Mouse (Mus musculus): ENCODE measurements at regions not wholly inside any gene's neighbourhood (a gene's known extent, or its start where the extent isn't known, plus 50 kb on each side); places are given as distances from the start of the nearest gene placed in this dataset.
A peak's percentile ranks its signal among the peaks of the same experiment; 100 is the strongest.

DNA sequence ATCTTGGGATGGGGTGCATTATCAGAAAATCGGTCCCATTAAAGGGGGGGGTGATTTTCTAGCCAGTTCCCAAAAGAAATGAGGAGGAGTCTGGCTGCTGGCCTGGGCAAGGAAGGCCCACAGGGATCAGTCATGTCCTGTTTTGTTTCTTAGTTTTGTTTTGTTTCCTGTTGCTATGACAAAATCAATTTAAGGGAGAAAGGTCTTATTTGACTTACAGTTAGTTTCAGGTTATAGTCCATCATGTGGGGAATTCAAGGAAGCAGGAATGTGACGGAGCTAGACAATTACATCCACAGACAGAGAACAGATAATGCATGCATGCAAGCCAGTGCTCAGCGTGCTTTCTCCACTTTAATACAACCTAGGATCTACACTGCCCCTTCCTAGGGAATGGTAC is 101.1 kb downstream of the Rplp1 start:
- no peak for DNase-seq (ENCODE audit: extremely low spot score, low spot score)
- Histone ChIP-seq H3K36me3 (replicated peaks) (no peaks in the 10 kb centered on the region), H3K27me3 (ENCODE audit: poor library complexity, severe bottlenecking) (no peaks in the 10 kb centered on the region), H3K4me1 (peaks cover 18% of the 10 kb centered on the region), H3K27ac (no peak overlapping the region), H3K9me3 (no peaks in the 10 kb centered on the region), H3K4me3 (no peak overlapping the region)
- WGBS = 87% methylated on average over 3 of the region's 3 CpGs

DNA sequence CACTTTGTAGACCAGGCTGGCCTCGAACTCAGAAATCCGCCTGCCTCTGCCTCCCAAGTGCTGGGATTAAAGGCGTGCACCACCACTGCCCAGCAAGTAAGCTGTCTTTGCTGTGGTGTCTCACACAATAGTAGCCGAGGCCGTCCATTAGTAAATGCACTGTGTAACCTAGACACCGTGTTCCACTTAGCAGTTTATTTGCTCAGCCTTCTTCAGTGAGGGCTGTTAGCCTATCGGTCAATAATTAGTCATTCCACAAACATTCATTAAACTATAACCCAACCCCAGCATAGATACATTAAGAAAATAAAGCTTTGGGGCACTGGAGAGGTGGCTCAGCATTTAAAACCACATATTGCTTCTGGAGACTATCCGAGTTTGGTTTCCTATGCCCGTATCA is 102.0 kb downstream of the Rplp1 start:
- Histone ChIP-seq H3K9me3 (no peaks in the 10 kb centered on the region), H3K27me3 (ENCODE audit: poor library complexity, severe bottlenecking) (no peaks in the 10 kb centered on the region), H3K4me3 (no peak overlapping the region), H3K27ac (no peak overlapping the region), H3K36me3 (replicated peaks) (no peaks in the 10 kb centered on the region), H3K4me1 (peaks cover 18% of the 10 kb centered on the region)
- no peak for DNase-seq (ENCODE audit: extremely low spot score, low spot score)
- WGBS = 92% methylated on average over 9 of the region's 9 CpGs

DNA sequence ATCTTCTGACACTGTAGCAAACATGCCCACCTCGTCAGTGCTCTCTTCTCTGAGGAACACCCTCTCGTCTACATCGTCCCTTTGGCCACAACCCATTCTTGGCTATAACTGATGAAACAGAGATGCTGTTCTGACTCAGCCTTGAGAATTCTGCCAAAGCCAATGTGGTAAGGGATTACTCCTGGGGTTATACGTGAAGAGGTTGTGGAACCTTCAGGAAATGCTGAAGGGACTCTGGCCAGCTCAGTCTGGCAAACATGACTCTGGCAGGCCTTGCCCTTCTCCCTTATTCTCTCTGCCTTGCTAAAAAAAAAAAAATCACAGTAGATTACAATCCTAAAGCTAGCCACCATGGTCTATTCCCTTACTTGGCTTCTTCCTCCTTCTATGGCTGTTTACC is 103.9 kb downstream of the Rplp1 start:
- DNase-seq (ENCODE audit: extremely low spot score, low spot score) = no peak
- no peaks in the 10 kb centered on the region for H3K27me3 ChIP-seq (ENCODE audit: poor library complexity, severe bottlenecking)
- H3K4me3 ChIP-seq = no peak overlapping the region
- H3K27ac ChIP-seq = no peak overlapping the region
- no peaks in the 10 kb centered on the region for H3K36me3 ChIP-seq (replicated peaks)
- 90% methylated on average over 4 of the region's 4 CpGs for WGBS
- H3K4me1 ChIP-seq = peaks cover 1% of the 10 kb centered on the region; the same call in 1 of the 2 replicates
- H3K9me3 ChIP-seq = no peaks in the 10 kb centered on the region

DNA sequence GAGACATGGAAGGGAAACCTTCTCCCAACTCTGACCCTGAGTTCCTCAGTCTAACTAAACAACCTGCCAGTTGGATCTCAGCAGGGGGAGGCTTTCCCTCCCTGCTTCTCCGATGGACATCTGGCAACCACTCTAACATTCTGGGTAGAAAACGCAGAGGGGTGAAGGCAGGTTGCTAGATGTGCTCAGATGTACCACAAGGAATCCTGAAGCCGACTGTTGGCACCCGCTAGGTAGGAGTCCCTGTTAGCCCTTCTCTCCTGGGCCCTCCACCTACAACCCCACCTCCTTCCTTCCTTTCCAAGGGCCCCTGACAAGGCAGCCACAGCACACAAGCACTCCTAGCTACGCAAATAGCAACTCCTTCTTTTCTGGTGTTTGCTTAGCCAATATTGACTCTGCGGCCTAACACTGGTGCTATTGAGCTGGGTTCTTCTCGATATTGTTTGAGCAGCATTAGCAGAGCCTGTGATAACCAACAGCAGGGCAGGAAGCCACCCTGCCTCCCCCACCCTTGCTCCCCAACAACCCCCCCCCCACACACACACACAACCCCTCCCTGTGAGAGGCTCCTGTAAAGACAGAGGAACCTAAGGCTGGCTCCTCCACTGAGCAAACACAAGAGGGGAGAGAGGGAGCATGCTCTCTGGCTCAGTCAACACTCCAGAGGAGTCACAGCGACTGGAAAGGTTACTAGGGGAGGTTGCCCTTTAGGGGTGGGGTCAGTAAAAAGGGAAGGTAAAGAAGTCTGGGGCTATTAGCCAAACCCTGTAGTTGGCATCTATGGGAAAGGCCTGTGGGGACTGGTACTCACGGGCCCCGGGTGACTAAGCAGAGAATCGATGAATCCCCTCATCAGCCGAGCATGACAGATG is 105.8 kb downstream of the Rplp1 start:
- no peak for DNase-seq (ENCODE audit: extremely low spot score, low spot score)
- H3K27ac ChIP-seq = no peak overlapping the region
- 87% methylated on average over 12 of the region's 12 CpGs for WGBS

DNA sequence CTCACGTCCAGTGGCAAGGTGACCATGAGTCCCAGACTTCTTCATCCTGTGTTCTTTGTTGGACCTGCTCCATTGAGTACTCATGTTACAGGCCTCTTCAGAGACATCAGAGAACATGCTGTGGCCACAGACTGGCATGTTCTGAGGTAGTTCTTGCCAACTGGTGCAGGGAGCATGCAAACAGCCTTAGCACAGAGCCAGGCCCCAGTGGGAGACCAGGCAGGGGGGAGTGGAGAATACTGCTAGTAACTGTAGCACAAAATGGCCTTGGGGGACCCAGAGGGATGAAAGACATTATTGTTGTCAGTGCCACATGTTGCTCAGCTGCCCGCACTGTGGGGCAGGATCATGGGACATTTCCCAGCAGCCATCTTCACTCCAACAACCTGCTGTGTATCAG is 108.4 kb downstream of the Rplp1 start:
- DNase-seq (ENCODE audit: extremely low spot score, low spot score) = no peak
- WGBS = 83% methylated on average over 2 of the region's 2 CpGs
- Histone ChIP-seq H3K27me3 (ENCODE audit: poor library complexity, severe bottlenecking) (no peaks in the 10 kb centered on the region), H3K4me3 (no peak overlapping the region), H3K9me3 (no peaks in the 10 kb centered on the region), H3K36me3 (replicated peaks) (no peaks in the 10 kb centered on the region), H3K27ac (no peak overlapping the region), H3K4me1 (peaks cover 17% of the 10 kb centered on the region)

More for the DNA sequence above, 105.8 kb downstream of the Rplp1 start:
- Histone ChIP-seq H3K4me1 (peaks cover 10% of the 10 kb centered on the region), H3K9me3 (no peaks in the 10 kb centered on the region), H3K27me3 (ENCODE audit: poor library complexity, severe bottlenecking) (no peaks in the 10 kb centered on the region), H3K36me3 (replicated peaks) (no peaks in the 10 kb centered on the region), H3K4me3 (no peak overlapping the region)

DNA sequence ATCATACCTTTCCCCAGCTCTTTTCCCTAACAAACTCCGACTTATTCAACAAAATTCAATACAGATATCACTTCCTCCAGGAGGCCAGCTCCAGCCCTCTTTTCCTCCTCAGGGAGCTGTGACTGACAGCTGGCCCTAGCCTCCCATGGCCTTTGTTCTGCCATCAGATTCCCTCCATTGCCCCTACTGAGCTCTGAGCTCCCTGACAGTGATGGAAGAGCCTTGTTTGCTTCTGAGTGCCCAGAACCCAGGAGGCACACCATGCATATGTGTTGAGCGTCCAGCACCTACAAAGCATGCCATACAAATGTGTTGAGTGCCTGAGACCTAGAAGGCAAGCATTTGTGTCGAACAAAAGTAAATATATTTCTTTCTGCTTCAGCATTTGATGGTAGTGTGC is 110.8 kb downstream of the Rplp1 start:
- H3K27me3 ChIP-seq (ENCODE audit: poor library complexity, severe bottlenecking) = no peaks in the 10 kb centered on the region
- WGBS = 68% methylated on average over 3 of the region's 3 CpGs
- H3K4me1 ChIP-seq = peaks cover 17% of the 10 kb centered on the region
- no peak overlapping the region for H3K4me3 ChIP-seq
- H3K36me3 ChIP-seq (replicated peaks) = no peaks in the 10 kb centered on the region
- H3K9me3 ChIP-seq = no peaks in the 10 kb centered on the region
- H3K27ac ChIP-seq = peak overlapping the region; percentile 36; the same call in 1 of the 2 replicates
- no peak for DNase-seq (ENCODE audit: extremely low spot score, low spot score)

DNA sequence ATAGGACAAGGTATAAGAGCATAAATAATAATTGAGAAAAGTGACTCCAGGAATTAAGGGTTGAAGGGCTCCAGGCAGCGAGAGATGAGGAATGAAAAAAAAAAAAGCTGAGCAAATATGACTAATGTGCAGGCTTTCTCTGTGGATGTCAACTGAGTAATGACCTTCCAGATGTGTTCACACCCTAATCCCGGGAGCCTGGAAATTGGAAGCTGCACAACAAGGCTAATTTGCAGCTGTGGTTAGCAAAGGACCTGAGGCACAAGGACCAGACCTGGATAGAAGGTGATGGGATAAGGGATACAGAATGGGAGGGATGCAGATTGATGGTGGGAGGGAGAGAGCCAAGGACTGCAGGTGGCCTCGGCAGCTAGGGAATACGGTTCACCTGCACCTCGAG is 111.6 kb downstream of the Rplp1 start:
- Histone ChIP-seq H3K4me1 (peaks cover 17% of the 10 kb centered on the region), H3K4me3 (no peak overlapping the region), H3K27ac (0 out of 2 replicates have a peak overlapping the region, but pooled peaks have one; percentile 36), H3K36me3 (replicated peaks) (no peaks in the 10 kb centered on the region), H3K9me3 (no peaks in the 10 kb centered on the region), H3K27me3 (ENCODE audit: poor library complexity, severe bottlenecking) (no peaks in the 10 kb centered on the region)
- whole genome bisulfite sequencing = 85% methylated on average over 5 of the region's 5 CpGs
- DNase-seq (ENCODE audit: extremely low spot score, low spot score) = no peak

DNA sequence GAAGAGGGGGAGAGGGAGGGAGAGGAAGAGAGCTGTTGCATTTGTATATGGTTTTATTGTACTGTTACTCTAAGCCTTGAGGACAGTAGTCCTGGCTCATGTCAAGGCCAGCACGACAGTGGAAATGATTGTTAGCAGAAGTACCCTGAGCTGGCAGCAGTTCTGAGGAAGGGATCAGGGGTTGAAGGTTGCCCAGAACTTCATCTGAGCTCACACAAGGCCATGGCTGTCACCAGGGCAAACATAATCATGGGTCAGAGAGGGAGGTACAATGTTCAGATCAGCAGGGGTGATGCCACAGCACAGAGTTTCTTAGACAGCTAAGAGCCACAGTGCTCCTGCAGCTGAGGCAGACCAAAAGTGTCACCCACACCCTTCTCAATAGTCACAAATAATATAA is 114.8 kb downstream of the Rplp1 start:
- H3K9me3 ChIP-seq = no peaks in the 10 kb centered on the region
- 82% methylated on average over 1 of the region's 1 CpGs for WGBS

DNA sequence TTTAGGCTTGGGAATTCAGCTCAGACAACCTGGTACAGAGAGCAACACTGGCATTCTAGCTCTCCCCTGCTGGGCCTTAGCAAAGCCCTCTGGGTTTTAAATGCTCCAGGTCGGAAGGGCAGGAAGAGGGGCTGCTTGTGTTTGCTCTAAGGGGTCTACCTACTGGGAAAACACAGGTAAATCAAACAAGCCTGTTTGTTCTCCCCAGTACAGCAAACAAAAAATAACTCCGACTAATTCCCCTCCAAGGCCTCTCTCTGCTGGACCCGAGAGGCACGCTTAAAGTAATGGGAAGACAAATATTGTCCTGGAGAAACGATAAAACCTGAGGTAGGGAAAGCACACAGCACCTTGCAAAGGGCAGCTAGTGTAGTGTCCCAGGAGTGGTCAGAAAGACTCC is 118.4 kb downstream of the Rplp1 start:
- Histone ChIP-seq H3K9me3 (peaks cover 11% of the 10 kb centered on the region; the same call in 1 of the 2 replicates), H3K4me3 (no peak overlapping the region), H3K36me3 (replicated peaks) (no peaks in the 10 kb centered on the region), H3K27me3 (ENCODE audit: poor library complexity, severe bottlenecking) (0 out of 2 replicates have a peak, but pooled peaks cover 6% of the 10 kb centered on the region), H3K4me1 (no peaks in the 10 kb centered on the region), H3K27ac (no peak overlapping the region)
- WGBS = 75% methylated on average over 5 of the region's 5 CpGs
- no peak for DNase-seq (ENCODE audit: extremely low spot score, low spot score)

More for the DNA sequence above, 114.8 kb downstream of the Rplp1 start:
- H3K4me1 ChIP-seq = peaks cover 15% of the 10 kb centered on the region
- no peak overlapping the region for H3K4me3 ChIP-seq
- DNase-seq (ENCODE audit: extremely low spot score, low spot score) = no peak
- 0 out of 2 replicates have a peak, but pooled peaks cover 6% of the 10 kb centered on the region for H3K27me3 ChIP-seq (ENCODE audit: poor library complexity, severe bottlenecking)
- no peak overlapping the region for H3K27ac ChIP-seq
- no peaks in the 10 kb centered on the region for H3K36me3 ChIP-seq (replicated peaks)

DNA sequence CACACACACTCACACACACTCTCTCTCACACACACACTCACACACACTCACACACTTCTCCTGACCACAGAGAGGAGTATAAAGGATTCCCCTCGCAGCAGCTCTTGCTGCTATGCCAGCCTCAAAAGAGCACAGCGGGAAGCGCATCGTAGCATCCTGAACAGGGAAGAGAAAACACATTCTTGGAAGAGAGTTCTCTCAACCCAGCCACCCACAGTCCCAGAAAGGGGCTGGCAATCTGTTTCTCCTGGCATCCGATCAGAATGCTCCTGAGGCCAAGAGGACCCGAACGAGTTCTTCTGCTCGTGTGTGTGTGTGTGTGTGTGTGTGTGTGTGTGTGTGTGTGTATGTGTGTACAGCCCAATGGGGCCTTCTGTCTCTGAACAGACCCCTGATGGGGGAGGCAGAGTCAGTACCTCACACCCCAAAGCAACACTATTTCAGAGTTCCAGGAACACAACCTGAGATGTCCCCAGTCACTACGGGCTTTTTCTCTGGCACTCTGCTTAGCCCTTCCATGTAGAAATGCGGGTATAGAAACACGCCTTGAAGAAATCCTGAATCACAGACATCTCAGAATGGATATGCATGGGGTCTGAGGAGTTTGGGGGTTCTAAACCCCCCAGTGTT is 122.8 kb downstream of the Rplp1 start:
- 78% methylated on average over 11 of the region's 11 CpGs for WGBS
- Histone ChIP-seq H3K9me3 (peaks cover 11% of the 10 kb centered on the region; the same call in 1 of the 2 replicates), H3K27me3 (ENCODE audit: poor library complexity, severe bottlenecking) (0 out of 2 replicates have a peak, but pooled peaks cover 1% of the 10 kb centered on the region), H3K27ac (no peak overlapping the region), H3K4me3 (no peak overlapping the region), H3K4me1 (no peaks in the 10 kb centered on the region), H3K36me3 (replicated peaks) (no peaks in the 10 kb centered on the region)
- no peak for DNase-seq (ENCODE audit: extremely low spot score, low spot score)

DNA sequence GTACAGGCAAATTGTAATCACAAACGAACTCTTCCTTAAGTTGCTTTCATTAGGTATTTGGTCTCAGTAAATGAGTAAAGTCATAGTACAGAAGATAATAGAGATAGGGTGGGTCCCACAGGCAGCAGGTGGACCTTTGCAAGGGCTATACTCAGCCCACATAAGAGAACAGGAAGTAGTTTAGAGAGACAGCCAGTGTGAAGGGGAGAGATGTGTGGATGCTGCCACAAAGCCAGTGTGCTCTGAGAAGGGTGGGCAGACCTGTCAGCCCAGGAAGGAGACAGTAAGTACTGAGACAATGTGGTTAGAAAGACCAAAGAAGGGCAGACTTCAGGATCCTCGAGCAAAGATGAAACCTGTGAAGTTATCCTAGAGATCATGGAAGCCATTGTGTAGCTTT is 123.5 kb downstream of the Rplp1 start:
- H3K4me1 ChIP-seq = no peaks in the 10 kb centered on the region
- peaks cover 11% of the 10 kb centered on the region; the same call in 1 of the 2 replicates for H3K9me3 ChIP-seq
- WGBS = 89% methylated on average over 2 of the region's 2 CpGs
- H3K36me3 ChIP-seq (replicated peaks) = no peaks in the 10 kb centered on the region
- H3K27ac ChIP-seq = no peak overlapping the region
- no peak overlapping the region for H3K4me3 ChIP-seq
- H3K27me3 ChIP-seq (ENCODE audit: poor library complexity, severe bottlenecking) = 0 out of 2 replicates have a peak, but pooled peaks cover 3% of the 10 kb centered on the region
- DNase-seq (ENCODE audit: extremely low spot score, low spot score) = no peak

DNA sequence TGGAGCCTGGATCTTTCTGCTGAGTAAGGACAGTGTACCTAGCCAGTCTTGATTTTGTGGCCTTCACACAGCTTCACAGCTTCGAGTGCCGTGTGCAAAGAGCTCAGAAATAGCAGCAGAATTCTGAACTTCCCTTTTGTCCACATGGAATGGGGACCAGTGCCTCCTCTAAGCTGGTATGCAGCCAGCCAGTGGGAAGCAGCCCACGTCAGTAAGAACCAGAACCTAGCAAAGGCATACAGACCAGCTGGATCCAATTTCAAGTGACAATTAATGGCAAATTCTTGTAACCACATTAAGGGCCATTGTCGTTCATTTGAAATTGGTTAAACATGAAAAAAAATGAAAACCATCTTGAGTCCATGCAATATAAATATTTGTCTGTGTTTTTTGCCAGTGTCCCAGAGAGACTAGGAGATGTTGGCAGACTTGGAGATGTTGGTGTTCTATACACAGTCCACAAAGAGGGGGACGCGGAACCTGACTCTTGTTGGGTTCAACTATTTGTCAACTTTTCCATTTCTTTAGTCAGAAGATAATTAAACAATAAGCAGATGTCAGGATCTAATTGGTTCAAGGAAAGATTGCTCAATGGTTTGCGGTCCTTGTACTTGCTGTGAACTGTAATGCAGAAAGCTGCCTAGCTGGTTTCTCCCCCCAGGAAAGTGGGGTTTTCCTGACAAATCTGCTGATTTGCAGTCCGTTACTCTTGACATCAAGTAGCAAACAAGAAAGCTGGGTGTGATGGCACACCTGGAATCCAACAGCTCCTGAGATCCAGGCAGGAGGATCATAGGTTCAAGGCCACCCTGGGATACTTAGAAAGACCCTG is 125.1 kb downstream of the Rplp1 start:
- no peak for DNase-seq (ENCODE audit: extremely low spot score, low spot score)
- no peaks in the 10 kb centered on the region for H3K4me1 ChIP-seq

More for the DNA sequence above, 125.1 kb downstream of the Rplp1 start:
- Histone ChIP-seq H3K27ac (no peak overlapping the region), H3K36me3 (replicated peaks) (no peaks in the 10 kb centered on the region), H3K9me3 (peaks cover 11% of the 10 kb centered on the region; the same call in 1 of the 2 replicates), H3K4me3 (no peak overlapping the region), H3K27me3 (ENCODE audit: poor library complexity, severe bottlenecking) (0 out of 2 replicates have a peak, but pooled peaks cover 3% of the 10 kb centered on the region)
- WGBS = 77% methylated on average over 8 of the region's 8 CpGs

Data from forebrain, embryonic 10.5 days (tissue).